Comparison of ENCODE assay signal across 7 mouse cellular contexts in genomic region chr5:108461082-108462065, GRCm38 (mm10). TPM values are rescaled to one million over a fixed set of nuclear protein-coding genes. Genes with fewer than 3 reads are reported as not detected.
DNase-seq lines count a peak whose midpoint lies in the region; ATAC-seq lines count a peak whose summit lies in the region.

Gene Pcgf3 (plus strand): TSS chr5:108461232.

- ATAC-seq in granulocyte monocyte progenitor cell, adult 5-6 weeks (replicated peaks; ENCODE audit: poor library complexity, severe bottlenecking), result peak; percentile 97
- peak; percentile 96 for ATAC-seq in midbrain, embryonic 13.5 days

- under 1% methylated on average over 50 of the region's 62 CpGs for WGBS in limb, embryonic 10.5 days
- under 1% methylated on average over 62 of the region's 62 CpGs for WGBS in midbrain, embryonic 13.5 days

- peak; percentile 96 for DNase-seq in adrenal gland, adult 8-10 months
- peak; percentile 97 for DNase-seq in embryo, embryonic 9.5 days (ENCODE audit: extremely low spot score)
- DNase-seq in kidney, adult 11 months, result peak; percentile 99
- DNase-seq in limb, embryonic 10.5 days (ENCODE audit: low spot score), result peak; percentile 98
- DNase-seq in spleen, adult 12 weeks (ENCODE audit: low spot score), result peak; percentile 98

- peaks cover 27% of the 10 kb centered on the region for H3K4me1 ChIP-seq in limb, embryonic 10.5 days
- H3K4me1 ChIP-seq in midbrain, embryonic 13.5 days (replicated peaks), result peaks cover 47% of the 10 kb centered on the region

- H3K27ac ChIP-seq in limb, embryonic 10.5 days, result peak within 1 kb of the TSS; percentile 98
- peak within 1 kb of the TSS; percentile 91 for H3K27ac ChIP-seq in midbrain, embryonic 13.5 days

- peak within 1 kb of the TSS; percentile 95 for H3K4me2 ChIP-seq in midbrain, embryonic 13.5 days (replicated peaks)

- H3K27me3 ChIP-seq in limb, embryonic 10.5 days (ENCODE audit: low read depth, poor library complexity, severe bottlenecking), result peaks cover 13% of the 10 kb centered on the region
- H3K27me3 ChIP-seq in midbrain, embryonic 13.5 days, result peaks cover 17% of the 10 kb centered on the region

- peak within 1 kb of the TSS; percentile 99 for H3K9ac ChIP-seq in midbrain, embryonic 13.5 days (replicated peaks)

- H3K36me3 ChIP-seq in limb, embryonic 10.5 days, result peaks cover 7% of the 10 kb centered on the region; the same call in 1 of the 2 replicates
- no peaks in the 10 kb centered on the region for H3K36me3 ChIP-seq in midbrain, embryonic 13.5 days

- H3K9me3 ChIP-seq in limb, embryonic 10.5 days (replicated peaks), result no peaks in the 10 kb centered on the region
- no peaks in the 10 kb centered on the region for H3K9me3 ChIP-seq in midbrain, embryonic 13.5 days

- peak within 1 kb of the TSS; percentile 88 for H3K4me3 ChIP-seq in limb, embryonic 10.5 days
- H3K4me3 ChIP-seq in midbrain, embryonic 13.5 days (replicated peaks), result peak within 1 kb of the TSS; percentile 96

RNA-seq across cellular contexts. Expression of gene Pcgf3, which starts in this region (rescaled TPM):
- 10 to 100 TPM; 35.9 to 45.2 (median 40.5) TPM for total RNA-seq in adrenal gland, adult 8-10 months (2022)
- total RNA-seq in granulocyte monocyte progenitor cell, adult 5-6 weeks (2014; fragmentation: Nextera tagmentation), result 16.7 and 19.0 TPM in 2 replicates
- total RNA-seq in granulocyte monocyte progenitor cell, adult 5-6 weeks (2017), result 9.5 and 9.9 TPM in 2 replicates
- 24.1 and 27.1 TPM in 2 replicates for polyA plus RNA-seq in limb, embryonic 10.5 days (2016; fragmentation: Nextera tagmentation; extraction: Ambion mirVana)
- 31.7 and 35.4 TPM in 2 replicates for polyA plus RNA-seq in midbrain, embryonic 13.5 days (2015; fragmentation: Nextera tagmentation; extraction: Ambion mirVana)

Comparison
In these comparisons a context has a peak if more than half of its experiments do, and no peak if none do; other contexts are left out.
1. Peak in every context shown above with its lines: DNase-seq, ATAC-seq, H3K4me3 ChIP-seq and H3K27ac ChIP-seq.